Mouse (Mus musculus) R1 (cell line): ENCODE data around the gene Pqlc2.

ENCODE experiments used
- DNase-seq: peaks from one replicate; pipeline ENCODE4 v3.0.0-alpha.2; 2018; ENCODE audit warnings: low read depth, low spot score

Pqlc2 gene

GRCm38 (mm10) chr4:139310171-139310898 lies at the start of gene Pqlc2, which contains the start of gene Akr7a5:
Pqlc2 (minus strand) TSS chr4:139310708.
Akr7a5 (plus strand) TSS chr4:139310744.
- DNase-seq: peak; percentile 92

- no peak for DNase-seq
These were observed 46.7 kb upstream of the Pqlc2 start for GRCm38 (mm10) chr4:139357211-139357610.

- DNase-seq: no peak
These were observed 42.3 kb upstream of the Pqlc2 start for GRCm38 (mm10) chr4:139352832-139353231.

DNA sequence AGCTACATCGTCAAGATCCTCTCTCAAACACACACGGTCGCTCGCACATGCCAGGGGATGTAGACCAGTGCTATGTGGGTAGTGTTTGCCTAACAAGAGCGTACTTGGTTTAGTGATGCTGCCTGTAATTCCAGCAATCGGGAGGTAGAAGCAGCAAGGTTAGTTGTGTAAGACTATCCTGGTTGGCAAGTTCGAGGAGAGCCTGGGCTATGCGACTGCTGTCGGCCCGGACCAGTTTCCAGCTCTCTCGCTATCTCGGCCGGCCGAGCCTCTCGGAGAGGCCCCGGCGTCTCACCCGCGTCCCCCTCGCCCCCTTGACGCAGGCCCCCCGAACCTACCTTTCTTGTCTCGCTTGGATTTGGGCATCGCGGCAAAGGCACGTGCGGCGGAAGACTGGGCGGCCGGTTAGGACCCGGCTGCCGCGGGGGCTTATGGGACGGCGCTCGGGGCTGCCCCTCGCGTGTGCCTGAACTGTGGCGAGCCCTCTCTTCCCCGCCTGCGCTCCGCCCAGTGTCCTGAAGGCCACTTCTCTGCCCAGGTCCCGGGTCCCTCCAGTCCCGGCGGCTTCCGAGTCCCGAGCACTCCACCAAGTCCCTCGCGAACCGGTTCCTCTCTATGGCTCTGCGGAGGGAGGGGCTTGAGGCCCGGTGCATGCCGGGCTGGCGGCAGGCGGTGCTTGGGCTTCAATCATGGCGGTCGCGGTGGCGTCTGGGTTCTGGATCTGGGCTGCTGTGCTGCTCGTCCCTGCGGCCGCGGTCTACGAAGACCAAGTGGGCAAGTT lies 41.6 kb upstream of the Pqlc2 start, which contains the start of the genes Mrto4, Emc1 and Ubr4:
Gene Mrto4 (minus strand): TSS at position 646 of the 781 bp plus-strand sequence.
Gene Emc1 (plus strand): TSS at position 657 of the 781 bp plus-strand sequence.
Gene Ubr4 (plus strand): TSS at position 679 of the 781 bp plus-strand sequence.
- peak; percentile 84 for DNase-seq

- peak; percentile 84 for DNase-seq
These were observed 35.0 kb upstream of the Pqlc2 start for GRCm38 (mm10) chr4:139345416-139346019.

- no peak for DNase-seq
These were observed 33.2 kb upstream of the Pqlc2 start for GRCm38 (mm10) chr4:139343718-139344117.

DNA sequence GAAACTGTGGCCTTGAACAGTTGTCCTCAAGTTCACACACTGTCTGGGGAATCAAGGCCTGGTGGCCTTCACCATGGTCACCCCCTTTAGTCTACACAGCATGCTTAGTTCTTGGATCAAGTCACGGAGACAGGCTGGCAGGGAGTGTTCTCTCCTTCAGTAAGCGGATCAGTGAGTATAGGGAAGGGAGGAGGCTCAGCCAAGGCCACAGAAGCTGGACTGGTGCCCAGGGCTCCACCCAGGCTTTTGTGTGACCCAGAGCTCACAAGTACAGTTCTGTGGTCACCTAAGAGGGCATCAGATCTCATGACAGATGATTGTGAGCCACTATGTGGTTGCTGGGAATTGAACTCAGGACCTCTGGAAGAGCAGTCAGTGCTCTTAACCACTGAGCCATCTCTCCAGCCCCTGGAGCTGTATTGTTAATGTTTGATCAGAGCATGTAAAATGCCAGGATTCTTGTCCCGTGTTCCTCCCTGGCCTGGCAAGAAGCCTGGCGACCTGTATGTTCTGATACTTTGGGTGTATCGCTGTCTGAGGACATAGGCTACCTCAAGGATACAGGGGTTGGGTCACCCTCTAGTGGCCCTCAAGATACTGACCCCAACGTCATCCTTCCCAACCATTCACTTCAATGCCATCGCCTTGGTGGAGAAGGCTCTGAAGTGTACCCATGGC lies 31.2 kb upstream of the Pqlc2 start:
- DNase-seq: no peak

DNA sequence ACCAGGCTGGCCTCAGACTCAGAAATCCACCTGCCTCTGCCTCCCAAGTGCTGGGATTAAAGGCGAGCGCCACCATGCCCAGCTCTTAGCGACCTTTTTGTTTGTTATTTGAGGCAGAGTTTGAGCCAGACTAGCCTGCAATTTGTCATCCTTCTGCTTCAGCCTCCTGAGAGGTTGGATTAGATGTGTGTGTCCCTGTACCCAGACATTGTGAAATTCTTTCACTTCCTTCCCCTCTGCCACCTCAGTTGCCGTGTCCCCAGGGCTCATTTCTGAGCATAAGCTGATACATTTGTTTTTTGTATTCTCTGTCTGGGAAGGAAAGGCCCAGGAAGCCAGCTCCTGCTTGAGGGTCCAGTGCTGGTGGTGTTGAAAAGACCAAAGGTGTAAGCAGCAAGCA lies 30.3 kb upstream of the Pqlc2 start:
- DNase-seq: no peak

- no peak for DNase-seq
These were observed 27.6 kb upstream of the Pqlc2 start for GRCm38 (mm10) chr4:139338145-139338544.

- peak; percentile 92 for DNase-seq
These were observed 26.4 kb upstream of the Pqlc2 start for GRCm38 (mm10) chr4:139336822-139337483.

DNA sequence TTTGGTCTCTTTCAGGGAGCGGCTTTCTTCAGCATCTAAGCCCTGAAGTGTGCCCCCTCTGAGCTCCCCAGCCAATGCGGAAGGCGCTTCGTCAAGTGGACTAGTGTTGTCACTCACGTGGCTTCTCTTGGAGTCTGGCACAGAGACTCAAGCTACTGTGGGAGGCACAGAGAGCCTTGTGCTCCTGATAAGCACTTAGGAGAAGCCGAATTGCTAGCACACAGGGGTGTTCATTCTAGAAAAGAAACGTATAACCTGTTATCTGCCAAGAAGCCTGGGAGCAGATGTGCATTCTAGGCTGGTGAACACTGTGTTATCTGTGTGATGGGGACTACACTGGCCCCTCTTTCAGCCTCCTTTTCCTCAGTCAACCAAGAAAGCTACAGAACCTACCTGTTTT lies 25.0 kb upstream of the Pqlc2 start:
- DNase-seq: no peak

- no peak for DNase-seq
These were observed 24.3 kb upstream of the Pqlc2 start for GRCm38 (mm10) chr4:139334631-139335295.

- peak; percentile 98 for DNase-seq
These were observed 20.1 kb upstream of the Pqlc2 start for GRCm38 (mm10) chr4:139330605-139331004.

GRCm38 (mm10) chr4:139319740-139320139 lies 9.2 kb upstream of the Pqlc2 start:
- DNase-seq: no peak

DNA sequence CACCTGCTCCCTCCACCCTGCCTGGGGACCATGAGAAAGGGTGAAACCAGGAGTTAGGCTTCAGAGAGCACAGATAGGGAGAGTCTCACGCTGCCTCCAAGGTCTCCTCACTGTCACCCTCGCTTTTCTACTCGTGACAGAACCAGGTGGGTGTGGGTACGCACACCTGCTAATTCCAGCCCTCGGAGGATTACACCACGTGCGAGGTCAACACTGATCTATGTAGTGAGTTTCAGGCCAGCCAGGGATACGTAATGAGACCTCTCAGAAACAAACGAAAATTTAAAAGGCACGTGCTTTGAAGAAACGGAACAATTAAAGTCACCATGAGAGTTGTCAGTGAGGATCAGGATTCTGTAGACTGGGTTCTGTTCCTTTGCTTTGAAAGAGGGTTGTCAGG lies 7.9 kb upstream of the Pqlc2 start:
- DNase-seq: no peak

DNA sequence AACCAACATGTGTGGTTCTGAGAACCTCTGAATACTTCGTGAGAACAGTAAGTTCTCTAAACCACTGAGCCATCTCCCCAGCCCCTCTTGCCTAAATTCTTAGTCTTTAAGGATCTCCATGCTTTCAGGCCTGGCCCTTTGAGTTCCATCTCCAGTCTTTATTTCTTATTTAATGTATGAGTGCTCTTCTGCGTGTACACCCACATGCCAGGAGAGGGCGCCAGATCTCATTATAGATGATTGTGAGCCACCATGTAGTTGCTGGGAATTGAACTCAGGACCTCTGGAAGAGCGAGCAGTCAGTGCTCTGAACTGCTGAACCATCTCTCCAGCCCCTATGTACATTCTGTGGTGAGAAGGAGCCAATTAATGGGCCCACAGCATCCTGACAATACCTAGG lies 2.1 kb upstream of the Pqlc2 start:
- peak; percentile 79 for DNase-seq

- DNase-seq: no peak
These were observed 1.2 kb upstream of the Pqlc2 start for GRCm38 (mm10) chr4:139311707-139312106.

DNA sequence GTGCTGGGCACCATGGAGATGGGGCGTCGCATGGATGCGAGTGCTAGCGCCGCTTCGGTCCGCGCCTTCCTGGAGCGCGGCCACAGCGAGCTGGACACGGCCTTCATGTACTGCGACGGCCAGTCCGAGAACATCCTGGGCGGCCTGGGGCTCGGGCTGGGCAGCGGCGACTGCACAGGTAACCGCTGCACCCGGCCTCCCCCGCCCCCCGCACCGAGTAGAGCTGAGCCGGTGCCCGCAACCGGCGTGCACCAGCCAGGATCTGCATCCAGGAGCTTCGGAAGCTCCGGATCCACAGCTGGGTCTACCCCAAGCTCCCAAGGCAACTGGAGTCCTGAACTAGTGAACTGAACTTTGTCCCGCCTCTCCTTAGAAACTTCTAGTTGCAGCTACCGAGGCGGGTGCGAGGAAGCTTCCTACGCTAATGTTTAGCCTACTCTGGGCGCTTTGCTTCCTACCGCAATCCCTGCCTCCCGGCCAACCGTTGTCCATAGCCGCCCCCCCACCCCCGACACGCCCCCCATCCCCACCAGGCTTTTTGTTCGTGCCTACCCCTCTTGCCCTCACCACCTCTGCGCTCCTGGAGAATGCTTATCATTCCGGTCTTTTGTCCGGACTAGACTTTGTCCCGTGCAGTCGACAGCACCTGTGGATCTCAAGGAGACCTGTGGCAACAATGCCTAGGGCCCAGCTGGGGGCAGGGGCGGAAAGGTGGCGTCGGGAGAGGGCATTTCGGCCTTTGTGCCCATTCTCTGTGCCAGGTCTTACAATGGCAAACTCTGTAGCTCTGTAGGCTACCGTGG lies 592 bp upstream of the Pqlc2 start:
- DNase-seq: peak; percentile 68

DNA sequence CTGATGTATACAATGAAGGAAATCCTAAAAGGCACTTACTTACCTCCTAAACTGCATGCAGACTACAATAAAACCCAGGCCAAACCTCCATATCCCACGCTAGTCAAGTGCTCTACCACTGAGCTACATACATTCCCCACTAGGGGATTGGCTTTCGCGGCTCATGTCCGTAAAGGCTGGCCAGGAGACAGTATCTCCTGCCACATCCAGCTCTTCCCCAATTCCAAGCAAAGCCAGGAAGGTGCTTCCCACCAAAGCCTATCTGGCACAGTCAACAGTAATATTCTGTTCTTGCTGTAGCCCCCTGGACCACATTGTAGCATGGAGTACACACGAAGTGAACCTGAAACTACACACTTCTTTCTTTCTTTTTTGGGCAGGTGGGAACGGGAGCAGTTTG lies 857 bp downstream of the Pqlc2 start:
- peak; percentile 76 for DNase-seq

GRCm38 (mm10) chr4:139307916-139308315 lies 2.6 kb downstream of the Pqlc2 start:
- no peak for DNase-seq
